Mouse (Mus musculus) NIH3T3 (cell line): ENCODE results near the gene Ppp1r1b.
A peak's percentile ranks its signal among the peaks of the same experiment; 100 is the strongest.
"Not testable (repeated sequence)": the region's sequence is repeated elsewhere in the genome, so short reads cannot be mapped to it uniquely, and the experiment has no call there.

Experiments used
- DNase-seq: peaks from one replicate; pipeline ENCODE4 v3.0.0-alpha.2; 2012; ENCODE audit warnings: low read depth

Ppp1r1b gene

GRCm38 (mm10) chr11:98372406-98372805 lies 24.2 kb downstream of the Ppp1r1b start:
- DNase-seq = peak; percentile 88

DNA sequence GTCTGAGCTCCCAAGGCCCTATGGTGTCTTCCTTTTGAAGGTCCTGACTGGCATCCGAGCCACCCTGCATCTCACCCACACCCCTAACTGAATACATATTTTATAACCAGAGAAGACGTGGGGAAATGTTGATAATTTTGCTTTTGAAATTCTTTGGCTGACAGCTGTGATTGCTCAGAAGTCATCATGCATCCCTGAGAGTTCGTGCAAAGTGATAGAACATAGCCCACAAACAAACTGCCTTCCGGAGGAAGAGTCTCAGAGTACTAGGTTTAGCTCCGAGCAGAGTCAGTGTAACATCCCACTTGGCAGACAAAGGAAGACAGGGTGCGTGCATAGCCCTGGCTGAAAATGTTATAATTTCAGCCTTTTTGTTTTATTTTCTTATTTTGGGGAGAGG lies 25.0 kb downstream of the Ppp1r1b start:
- DNase-seq = no peak

GRCm38 (mm10) chr11:98374266-98374665 lies 26.1 kb downstream of the Ppp1r1b start:
- no peak for DNase-seq

GRCm38 (mm10) chr11:98376756-98377155 lies 28.6 kb downstream of the Ppp1r1b start:
- DNase-seq = no peak

DNA sequence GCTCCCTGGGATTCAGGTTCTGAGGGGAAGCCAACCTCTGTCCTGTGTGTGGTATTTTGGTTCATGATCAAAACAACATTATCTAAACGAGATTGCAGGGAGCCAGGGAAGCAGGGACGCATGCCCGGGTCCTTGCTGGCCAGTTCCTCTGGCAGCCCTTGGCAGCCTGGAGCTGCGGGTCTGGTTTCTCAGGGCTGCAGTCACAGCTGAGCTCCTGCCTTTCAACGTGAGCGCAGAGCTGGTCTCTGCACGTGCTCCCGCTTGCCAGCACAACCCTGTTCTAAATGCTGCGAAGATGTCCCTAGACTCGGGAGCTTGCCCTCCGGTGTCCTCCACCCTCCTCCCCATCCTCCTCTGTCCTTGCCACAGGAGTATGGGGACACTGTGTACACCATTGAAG lies 29.6 kb downstream of the Ppp1r1b start:
- DNase-seq = no peak

GRCm38 (mm10) chr11:98379379-98379778 lies 31.2 kb downstream of the Ppp1r1b start:
- no peak for DNase-seq

GRCm38 (mm10) chr11:98380106-98380505 lies 31.9 kb downstream of the Ppp1r1b start:
- peak; percentile 36 for DNase-seq

DNA sequence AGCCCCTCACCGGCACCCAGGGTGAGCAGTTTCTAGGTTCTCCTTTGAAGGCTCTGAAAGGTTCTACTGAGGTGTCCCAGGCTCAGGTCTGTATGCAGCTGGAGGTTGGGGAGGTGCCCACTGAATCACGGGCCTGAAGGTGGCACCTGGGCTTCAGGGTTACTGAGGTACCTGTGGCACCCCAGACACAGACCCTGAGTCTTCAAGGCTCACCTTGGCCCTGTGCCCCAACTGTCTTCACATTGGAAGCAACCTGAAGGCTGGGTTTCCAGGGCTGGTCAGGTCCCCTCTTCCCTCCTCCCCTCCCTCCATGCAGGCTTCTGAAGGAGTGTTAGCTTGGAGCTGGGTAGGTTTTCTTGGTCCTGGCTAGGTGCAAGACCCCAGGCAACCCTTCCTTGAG lies 33.4 kb downstream of the Ppp1r1b start:
- DNase-seq = no peak

- not testable (repeated sequence) for DNase-seq
Measured at GRCm38 (mm10) chr11:98382405-98382804, 34.2 kb downstream of the Ppp1r1b start.

DNA sequence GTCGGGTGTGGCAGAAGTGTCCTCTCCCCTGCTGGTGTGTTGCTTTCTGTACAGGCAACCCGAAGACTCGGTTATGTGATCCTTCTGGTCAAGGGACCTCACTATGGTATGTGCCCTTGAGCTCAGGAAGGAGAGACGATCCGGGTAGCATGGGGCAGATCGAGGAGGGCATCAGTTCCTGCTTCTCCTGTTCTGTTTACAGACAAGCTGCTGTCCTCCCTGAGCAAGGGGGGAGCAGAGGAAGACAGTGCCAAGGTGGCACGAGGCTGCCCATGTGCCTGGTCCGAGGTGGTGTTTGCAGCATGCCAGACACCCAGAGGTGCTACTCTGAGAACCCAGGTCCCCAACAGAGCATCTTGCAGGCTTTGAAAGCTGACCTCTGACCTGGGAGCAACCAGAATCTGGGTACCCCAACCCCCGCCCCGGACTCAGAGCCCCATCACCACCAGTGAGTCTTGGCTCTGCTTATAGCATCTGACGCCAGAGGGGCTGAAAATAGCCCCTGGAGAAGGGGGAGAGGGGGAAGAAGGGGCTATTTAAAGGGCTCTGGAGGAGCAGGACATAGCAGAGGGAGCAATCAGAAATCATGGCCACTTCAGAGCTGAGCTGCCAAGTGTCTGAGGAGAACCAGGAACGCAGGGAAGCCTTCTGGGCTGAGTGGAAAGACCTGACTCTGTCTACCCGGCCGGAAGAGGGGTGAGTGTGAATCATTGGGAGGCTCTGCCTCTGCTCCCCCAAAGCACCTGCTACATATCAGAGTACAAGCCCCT lies 35.2 kb downstream of the Ppp1r1b start, which contains the start of gene Tcap:
TSS of gene Tcap (plus strand) at position 551 of the 770 bp plus-strand sequence.
- no peak for DNase-seq

DNA sequence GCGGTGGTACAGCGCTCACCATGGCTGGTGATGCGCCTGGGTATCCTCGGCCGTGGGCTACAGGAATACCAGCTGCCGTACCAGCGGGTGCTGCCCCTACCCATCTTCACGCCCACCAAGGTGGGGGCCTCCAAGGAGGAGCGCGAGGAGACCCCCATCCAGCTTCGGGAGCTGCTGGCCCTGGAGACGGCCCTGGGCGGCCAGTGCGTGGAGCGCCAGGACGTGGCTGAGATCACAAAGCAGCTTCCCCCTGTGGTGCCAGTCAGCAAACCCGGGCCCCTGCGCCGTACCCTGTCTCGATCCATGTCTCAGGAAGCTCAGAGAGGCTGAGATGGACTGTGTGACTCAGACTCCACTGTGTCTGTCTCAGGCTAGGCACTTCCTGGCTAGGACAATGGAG lies 36.0 kb downstream of the Ppp1r1b start:
- DNase-seq = no peak

- DNase-seq = no peak
Measured at GRCm38 (mm10) chr11:98384721-98385637, 36.8 kb downstream of the Ppp1r1b start.

DNA sequence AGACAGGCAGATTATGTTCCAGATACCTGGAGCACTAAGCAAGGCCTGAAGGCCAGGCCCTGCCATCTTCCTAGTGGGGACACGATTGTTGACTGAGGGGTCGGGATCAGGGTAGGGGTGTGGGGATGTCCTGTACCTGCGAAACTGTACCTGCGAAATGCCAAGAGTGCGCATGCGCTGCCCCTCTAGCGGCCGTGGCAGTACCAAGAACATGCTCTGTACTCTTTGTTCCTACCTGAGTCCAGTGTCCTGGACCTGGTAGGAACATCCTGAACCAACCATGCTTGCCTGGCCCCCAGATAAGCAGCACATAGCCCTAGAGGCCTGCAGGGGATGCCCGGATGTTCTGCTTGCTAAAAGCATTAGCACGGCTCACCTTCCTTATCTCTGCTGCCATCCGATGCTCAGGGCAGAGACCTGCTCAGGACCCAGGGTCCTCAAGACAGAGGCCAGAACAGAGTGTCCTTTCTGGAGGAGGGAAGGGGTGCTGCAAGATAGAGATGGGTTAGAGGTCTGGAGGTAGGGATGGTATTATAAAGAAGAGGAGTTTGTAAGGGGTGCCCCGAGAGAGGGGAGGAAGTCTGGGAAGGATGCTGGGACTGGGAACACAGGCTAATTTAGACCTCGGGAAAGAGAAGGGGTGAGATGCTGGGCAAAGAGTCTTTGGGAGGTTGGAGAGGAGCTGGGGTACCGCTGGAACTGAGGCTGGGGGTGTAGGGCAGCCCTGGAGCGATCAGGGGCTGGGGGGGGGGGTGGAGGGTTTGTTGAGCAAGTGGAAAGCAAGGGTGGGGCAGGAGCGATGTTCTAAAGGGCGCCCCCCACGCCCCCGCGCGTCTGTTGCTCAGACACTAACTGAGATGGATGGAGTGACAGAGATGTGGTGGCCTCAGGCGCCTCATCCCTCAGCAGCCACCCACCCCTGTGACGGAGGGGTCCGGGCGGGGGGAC lies 37.7 kb downstream of the Ppp1r1b start, which contains the start of gene Pnmt:
TSS of gene Pnmt (plus strand) at position 813 of the 948 bp plus-strand sequence.
- DNase-seq = no peak

GRCm38 (mm10) chr11:98386596-98386995 lies 38.4 kb downstream of the Ppp1r1b start:
- no peak for DNase-seq

- no peak for DNase-seq
Measured at GRCm38 (mm10) chr11:98387056-98387577, 38.9 kb downstream of the Ppp1r1b start.

DNA sequence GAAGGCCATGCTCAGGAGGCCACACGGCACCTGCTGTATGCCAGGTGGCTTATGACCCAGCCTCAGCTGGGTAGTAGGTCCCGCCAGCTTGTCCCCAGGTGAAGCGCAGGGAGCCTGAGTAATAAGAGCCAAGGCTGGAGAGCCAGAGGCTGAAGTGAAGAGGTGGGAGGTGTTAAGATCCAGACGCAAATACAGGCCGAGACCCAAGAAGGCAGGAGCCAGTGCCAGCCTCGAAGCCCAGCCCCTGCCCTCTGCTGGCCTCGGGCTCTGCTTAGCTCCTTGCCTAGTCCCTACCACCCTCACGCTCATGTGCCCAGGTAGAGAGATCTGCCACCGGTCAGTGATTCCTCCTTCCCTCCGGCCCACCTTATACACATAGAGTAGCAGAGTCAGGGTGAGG lies 40.1 kb downstream of the Ppp1r1b start:
- DNase-seq = no peak

- peak; percentile 73 for DNase-seq
Measured at GRCm38 (mm10) chr11:98389221-98389780, 41.1 kb downstream of the Ppp1r1b start.

GRCm38 (mm10) chr11:98390141-98390540 lies 41.9 kb downstream of the Ppp1r1b start:
- DNase-seq = no peak

DNA sequence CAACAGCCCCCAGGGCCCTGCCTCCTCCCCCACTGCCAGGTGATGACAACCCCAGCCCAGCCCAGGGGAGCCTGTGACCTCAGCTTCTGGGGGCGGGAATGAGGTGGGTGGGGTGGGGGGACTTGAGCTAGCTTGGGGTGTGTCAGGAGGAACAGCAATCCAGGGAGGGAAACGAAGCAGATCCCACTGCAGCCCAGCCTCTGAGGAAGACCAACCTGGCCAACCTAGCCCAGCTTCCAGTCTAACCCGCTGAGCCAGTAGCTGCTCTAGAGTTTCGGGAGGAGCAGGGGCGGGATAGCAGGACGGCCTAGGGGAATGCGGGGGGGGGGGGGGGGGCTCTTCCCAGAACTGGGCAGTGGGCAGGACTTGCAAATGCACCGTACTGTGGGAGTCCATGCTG lies 43.8 kb downstream of the Ppp1r1b start:
- no peak for DNase-seq

- no peak for DNase-seq
Measured at GRCm38 (mm10) chr11:98392645-98393044, 44.4 kb downstream of the Ppp1r1b start.

DNA sequence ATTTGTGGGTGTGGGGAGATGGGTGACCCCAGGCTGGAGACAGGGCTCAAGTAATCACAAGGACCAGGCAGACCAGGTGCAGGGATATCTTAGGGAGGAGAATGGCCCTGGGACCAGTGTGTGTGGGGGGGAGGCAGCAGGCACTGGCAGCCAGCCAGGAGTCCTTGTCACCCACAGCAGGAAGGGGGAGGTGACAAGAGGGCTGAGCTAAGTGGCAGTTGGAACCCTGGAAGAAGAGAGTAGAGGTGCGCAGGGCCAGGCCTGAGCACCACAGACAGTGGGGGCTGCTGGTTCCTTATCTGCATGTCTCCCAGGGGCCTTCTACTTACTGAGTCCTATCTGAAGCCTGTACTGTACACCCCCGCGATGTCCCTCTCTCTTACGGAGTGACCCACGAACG lies 45.1 kb downstream of the Ppp1r1b start:
- DNase-seq = no peak
